Mouse (Mus musculus): Measurements from ENCODE around the gene Ulk4. TPM values are rescaled to one million over a fixed set of nuclear protein-coding genes. Genes with fewer than 3 reads are reported as not detected.

Ulk4 gene
- polyA plus RNA-seq, 2 experiments = 0.40 to 30.5 TPM

DNA sequence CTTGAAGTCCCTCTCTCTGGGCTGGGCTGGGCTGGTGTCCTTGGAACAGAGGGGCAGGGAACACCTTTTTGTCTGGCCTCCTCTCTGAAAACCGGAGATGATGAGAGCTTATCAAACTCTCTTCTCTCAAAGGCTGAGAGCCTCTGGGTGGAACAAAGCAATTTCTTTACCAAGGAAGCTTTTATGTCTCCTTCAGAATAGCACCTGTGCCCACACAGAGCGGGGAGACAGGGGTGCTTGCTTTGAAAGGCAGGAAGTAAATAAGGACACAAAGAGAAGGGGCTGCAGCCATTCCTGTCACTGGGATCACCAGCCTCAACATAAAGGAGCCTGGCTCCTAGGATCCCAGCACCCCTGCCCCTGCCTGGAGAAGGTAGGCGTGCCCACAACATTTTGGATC is 266.5 kb downstream of the Ulk4 start:
- H3K27ac ChIP-seq = no peak overlapping the region
- no peaks in the 10 kb centered on the region for H3K4me1 ChIP-seq (replicated peaks; ENCODE audit: control insufficient read depth in 2 of 2, insufficient read depth in 2 of 2, low read length in 1 of 2)
- TF ChIP-seq CTCF (IDR thresholded peaks at IDR 0.05; ENCODE audit: low read depth) = no peak
- no peak for TF ChIP-seq EP300 (IDR thresholded peaks at IDR 0.05; ENCODE audit: low read depth)
- no peak overlapping the region for H3K4me2 ChIP-seq (ENCODE audit: low read depth)
- H3K27me3 ChIP-seq (ENCODE audit: control insufficient read depth, insufficient read depth, low read length) = no peaks in the 10 kb centered on the region
- H3K36me3 ChIP-seq (replicated peaks; ENCODE audit: control insufficient read depth, insufficient read depth, low read depth) = no peaks in the 10 kb centered on the region
- WGBS (ENCODE audit: insufficient replicate concordance) = 43% methylated on average over 3 of the region's 3 CpGs
- DNase-seq (ENCODE audit: low read depth in 3 of 3, low spot score in 3 of 3) (no peak), ATAC-seq (ENCODE audit: insufficient read depth) (no peak)
- no peak overlapping the region for H3K4me3 ChIP-seq (ENCODE audit: insufficient read depth in 1 of 2, low read depth in 2 of 2, low read length in 2 of 2)
- H3K9me3 ChIP-seq (ENCODE audit: control insufficient read depth, low read length) = no peaks in the 10 kb centered on the region
- H3K9ac ChIP-seq (replicated peaks) = no peak overlapping the region

DNA sequence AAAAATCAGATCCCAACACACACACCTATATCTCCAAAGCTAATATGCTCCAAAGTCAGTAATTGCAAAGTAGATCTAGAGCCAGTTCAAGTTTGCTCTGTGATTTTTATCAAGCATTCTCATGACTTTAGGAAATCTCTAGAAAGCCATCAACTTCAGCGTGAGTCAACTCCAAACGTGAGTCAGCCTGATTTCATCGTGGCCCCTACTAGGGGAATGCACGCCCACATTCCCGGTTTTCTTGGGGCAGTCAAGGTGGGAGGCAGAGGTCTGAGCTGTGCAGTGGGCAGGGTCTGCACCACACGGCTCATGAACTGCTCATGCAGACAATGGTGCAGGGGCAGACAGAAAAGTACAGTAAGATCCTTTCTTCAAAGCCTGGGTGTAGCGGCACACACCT is 271.0 kb downstream of the Ulk4 start:
- Histone ChIP-seq H3K4me2 (ENCODE audit: low read depth) (no peak overlapping the region), H3K4me1 (replicated peaks; ENCODE audit: control insufficient read depth in 2 of 2, insufficient read depth in 2 of 2, low read length in 1 of 2) (peaks cover 0 to 4% of the 10 kb centered on the region in 2 experiments; a peak in 2 of 4 replicates), H3K9me3 (ENCODE audit: control insufficient read depth, low read length) (no peaks in the 10 kb centered on the region), H3K27me3 (ENCODE audit: control insufficient read depth, insufficient read depth, low read length) (no peaks in the 10 kb centered on the region), H3K9ac (replicated peaks) (no peak overlapping the region), H3K27ac (no peak overlapping the region), H3K36me3 (replicated peaks; ENCODE audit: control insufficient read depth, insufficient read depth, low read depth) (no peaks in the 10 kb centered on the region), H3K4me3 (ENCODE audit: insufficient read depth in 1 of 2, low read depth in 2 of 2, low read length in 2 of 2) (no peak overlapping the region)
- TF ChIP-seq CTCF (IDR thresholded peaks at IDR 0.05; ENCODE audit: low read depth) = no peak
- TF ChIP-seq EP300 (IDR thresholded peaks at IDR 0.05; ENCODE audit: low read depth) = no peak
- DNase-seq (ENCODE audit: low read depth in 3 of 3, low spot score in 3 of 3) (no peak), ATAC-seq (ENCODE audit: insufficient read depth) (no peak)
- 58% methylated on average over 7 of the region's 7 CpGs for WGBS (ENCODE audit: insufficient replicate concordance)

DNA sequence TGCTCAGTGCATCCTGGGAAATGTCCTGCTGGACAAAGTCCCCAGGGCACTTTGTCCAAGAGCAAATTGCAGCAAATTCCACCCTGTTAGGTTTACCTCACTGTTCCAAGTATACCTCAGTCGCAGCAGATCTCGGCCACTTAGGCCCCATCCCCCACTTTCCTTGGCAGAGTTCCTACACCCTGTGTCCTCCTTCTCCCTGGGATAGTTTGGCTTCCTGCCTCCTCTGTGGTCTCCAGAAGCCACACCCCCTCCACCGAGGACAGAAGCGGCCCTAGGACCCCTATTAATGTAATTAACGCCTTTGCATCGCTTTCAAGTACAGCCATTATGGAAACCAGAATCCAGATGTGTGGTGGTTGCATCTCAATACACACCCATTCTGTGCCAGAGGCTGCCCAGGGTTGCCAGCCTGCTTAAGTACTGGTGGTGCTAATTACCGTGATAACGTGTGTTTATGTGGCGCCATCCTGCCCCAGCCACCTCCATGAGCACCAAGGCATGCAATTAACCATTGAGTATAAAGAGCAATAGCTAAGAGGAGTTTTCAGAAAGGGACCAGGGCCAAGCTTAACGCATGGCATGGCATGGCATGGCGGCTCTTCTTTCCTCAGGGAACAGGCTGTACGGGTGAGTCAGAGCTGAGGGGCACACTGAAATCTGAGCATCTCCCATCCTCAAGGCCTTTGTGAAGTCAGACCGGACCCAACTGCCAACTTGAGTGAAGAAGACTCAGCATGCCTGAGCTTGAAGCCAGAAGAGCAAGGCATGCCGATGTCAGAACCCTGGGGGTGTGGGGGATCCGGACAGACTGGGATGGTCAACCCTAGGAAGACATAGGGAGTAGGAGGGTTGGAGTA is 275.1 kb downstream of the Ulk4 start:
- no peaks in the 10 kb centered on the region for H3K36me3 ChIP-seq (replicated peaks; ENCODE audit: control insufficient read depth, insufficient read depth, low read depth)
- DNase-seq (ENCODE audit: low read depth in 3 of 3, low spot score in 3 of 3) (no peak), ATAC-seq (ENCODE audit: insufficient read depth) (no peak)
- H3K4me3 ChIP-seq (ENCODE audit: insufficient read depth in 1 of 2, low read depth in 2 of 2, low read length in 2 of 2) = no peak overlapping the region
- H3K4me1 ChIP-seq (replicated peaks; ENCODE audit: control insufficient read depth in 2 of 2, insufficient read depth in 2 of 2, low read length in 1 of 2) = peaks cover 0 to 4% of the 10 kb centered on the region in 2 experiments; a peak in 2 of 4 replicates
- no peaks in the 10 kb centered on the region for H3K9me3 ChIP-seq (ENCODE audit: control insufficient read depth, low read length)
- H3K27me3 ChIP-seq (ENCODE audit: control insufficient read depth, insufficient read depth, low read length) = no peaks in the 10 kb centered on the region
- no peak for TF ChIP-seq CTCF (IDR thresholded peaks at IDR 0.05; ENCODE audit: low read depth)
- no peak for TF ChIP-seq EP300 (IDR thresholded peaks at IDR 0.05; ENCODE audit: low read depth)
- no peak overlapping the region for H3K4me2 ChIP-seq (ENCODE audit: low read depth)
- 57% methylated on average over 15 of the region's 15 CpGs for WGBS (ENCODE audit: insufficient replicate concordance)
- H3K9ac ChIP-seq (replicated peaks) = no peak overlapping the region
- no peak overlapping the region for H3K27ac ChIP-seq

DNA sequence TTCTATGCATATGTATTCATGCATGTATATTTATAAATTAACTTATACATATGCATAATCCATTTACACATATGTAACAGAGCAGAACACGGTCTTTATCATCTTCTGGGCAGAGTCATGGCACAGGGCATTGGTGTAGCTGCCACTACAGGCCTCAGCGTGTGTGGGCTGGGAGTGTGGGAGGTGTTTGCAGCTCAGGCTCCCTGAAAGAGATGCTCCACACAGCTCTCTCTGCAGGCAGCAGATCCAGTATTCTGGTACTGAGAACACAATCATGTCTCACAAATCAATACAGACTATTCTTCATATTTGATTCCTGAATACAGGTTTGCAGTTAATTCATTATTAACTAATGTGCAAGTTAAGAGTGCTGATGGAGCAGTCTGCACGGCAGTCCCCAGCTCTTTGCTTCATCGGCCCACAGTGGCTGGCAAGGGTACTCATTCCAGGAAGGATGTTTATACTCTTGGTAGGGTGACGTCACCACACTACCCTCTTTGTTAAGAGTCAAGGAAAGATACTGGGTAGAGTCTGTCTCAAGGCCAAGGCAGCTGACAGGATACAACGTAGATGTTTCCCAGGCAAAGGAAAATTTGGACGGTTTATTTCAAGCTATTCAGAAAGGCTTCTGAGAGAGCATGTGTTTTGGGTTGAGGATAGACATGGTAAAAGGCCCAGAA is 276.2 kb downstream of the Ulk4 start:
- Histone ChIP-seq H3K4me2 (ENCODE audit: low read depth) (no peak overlapping the region), H3K36me3 (replicated peaks; ENCODE audit: control insufficient read depth, insufficient read depth, low read depth) (no peaks in the 10 kb centered on the region), H3K27ac (no peak overlapping the region), H3K9me3 (ENCODE audit: control insufficient read depth, low read length) (no peaks in the 10 kb centered on the region), H3K9ac (replicated peaks) (no peak overlapping the region), H3K4me1 (replicated peaks; ENCODE audit: control insufficient read depth in 2 of 2, insufficient read depth in 2 of 2, low read length in 1 of 2) (peaks cover 0 to 4% of the 10 kb centered on the region in 2 experiments; a peak in 2 of 4 replicates), H3K4me3 (ENCODE audit: insufficient read depth in 1 of 2, low read depth in 2 of 2, low read length in 2 of 2) (no peak overlapping the region), H3K27me3 (ENCODE audit: control insufficient read depth, insufficient read depth, low read length) (no peaks in the 10 kb centered on the region)
- ATAC-seq (ENCODE audit: insufficient read depth) (no peak), DNase-seq (ENCODE audit: low read depth in 3 of 3, low spot score in 3 of 3) (no peak)
- WGBS (ENCODE audit: insufficient replicate concordance) = 47% methylated on average over 7 of the region's 7 CpGs
- no peak for TF ChIP-seq CTCF (IDR thresholded peaks at IDR 0.05; ENCODE audit: low read depth)
- no peak for TF ChIP-seq EP300 (IDR thresholded peaks at IDR 0.05; ENCODE audit: low read depth)

DNA sequence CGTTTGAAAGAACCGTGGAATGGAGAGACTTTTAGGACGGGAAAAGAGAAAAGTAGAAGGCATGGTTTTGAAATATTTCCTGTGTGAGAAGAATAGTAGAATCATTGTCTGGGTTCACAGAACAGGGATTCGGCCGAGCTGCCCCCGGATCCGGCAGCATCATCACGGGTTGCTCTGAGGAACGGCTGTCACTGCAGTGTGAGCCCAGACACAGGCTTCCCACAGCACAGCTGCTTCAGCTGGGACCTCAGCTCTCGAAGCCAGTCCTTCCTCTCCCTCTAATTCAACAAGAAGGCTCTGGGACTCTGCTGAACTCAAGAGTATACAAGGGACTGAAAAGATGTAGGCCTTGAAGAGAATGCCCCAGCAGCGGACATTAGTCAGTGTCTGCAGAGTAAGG is 278.3 kb downstream of the Ulk4 start:
- Histone ChIP-seq H3K27ac (no peak overlapping the region), H3K27me3 (ENCODE audit: control insufficient read depth, insufficient read depth, low read length) (no peaks in the 10 kb centered on the region), H3K9me3 (ENCODE audit: control insufficient read depth, low read length) (no peaks in the 10 kb centered on the region), H3K4me3 (ENCODE audit: insufficient read depth in 1 of 2, low read depth in 2 of 2, low read length in 2 of 2) (no peak overlapping the region), H3K36me3 (replicated peaks; ENCODE audit: control insufficient read depth, insufficient read depth, low read depth) (no peaks in the 10 kb centered on the region), H3K4me2 (ENCODE audit: low read depth) (no peak overlapping the region), H3K9ac (replicated peaks) (no peak overlapping the region), H3K4me1 (replicated peaks; ENCODE audit: control insufficient read depth in 2 of 2, insufficient read depth in 2 of 2, low read length in 1 of 2) (peaks cover 0 to 4% of the 10 kb centered on the region in 2 experiments; a peak in 2 of 4 replicates)
- 62% methylated on average over 11 of the region's 11 CpGs for WGBS (ENCODE audit: insufficient replicate concordance)
- no peak for TF ChIP-seq CTCF (IDR thresholded peaks at IDR 0.05; ENCODE audit: low read depth)
- TF ChIP-seq EP300 (IDR thresholded peaks at IDR 0.05; ENCODE audit: low read depth) = no peak
- ATAC-seq (ENCODE audit: insufficient read depth) = no peak
- DNase-seq (ENCODE audit: low read depth in 3 of 3, low spot score in 3 of 3) = no peak
